Mouse (Mus musculus) lung, adult 18-20 months (tissue): ENCODE measurements around the gene Fer1l4.

Source experiments
- DNase-seq, 2 experiments: peaks; one replicate each; pipeline ENCODE4 v3.0.0; 2022; ENCODE audit warnings: mixed read lengths in 2 of 2

Fer1l4 gene

DNA sequence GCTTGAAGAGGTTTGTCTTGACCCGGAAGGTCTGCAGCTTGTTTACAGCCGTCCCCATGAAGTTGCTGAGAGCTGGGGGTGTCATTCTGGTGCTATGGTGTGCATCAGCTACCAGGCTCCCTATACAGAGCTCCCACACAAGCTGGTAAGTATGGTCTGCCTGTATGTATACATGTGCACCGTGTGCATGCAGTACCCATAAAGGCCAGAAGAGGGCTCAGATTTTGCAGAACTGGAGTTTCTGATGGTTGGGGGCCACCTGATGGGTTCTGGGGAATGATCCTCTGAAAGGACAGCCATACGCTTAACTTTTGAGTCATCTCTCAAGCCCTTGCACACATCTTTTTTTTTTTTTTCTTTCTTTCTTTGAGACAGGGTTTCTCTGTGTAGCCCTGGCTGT is 47.4 kb downstream of the Fer1l4 start:
- DNase-seq = no peak

- peak; percentile 74 to 81 for DNase-seq
These were observed 60.9 kb downstream of the Fer1l4 start for GRCm38 (mm10) chr2:155991863-155992321.

DNA sequence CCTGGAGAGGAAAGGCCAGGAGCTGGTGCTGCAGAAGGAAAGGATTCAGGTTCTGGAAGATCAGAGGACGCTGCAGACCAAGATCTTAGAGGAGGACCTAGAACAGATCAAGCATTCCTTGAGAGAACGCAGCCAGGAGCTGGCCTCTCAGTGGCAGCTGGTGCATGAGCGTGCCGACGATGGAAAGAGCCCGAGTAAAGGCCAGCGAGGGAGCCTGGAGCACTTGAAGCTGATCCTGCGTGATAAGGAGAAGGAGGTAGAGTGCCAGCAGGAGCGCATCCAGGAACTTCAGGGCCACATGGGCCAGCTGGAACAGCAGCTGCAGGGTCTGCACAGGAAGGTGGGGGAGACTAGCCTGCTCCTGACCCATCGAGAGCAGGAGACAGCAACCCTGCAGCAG is 61.6 kb downstream of the Fer1l4 start:
- no peak for DNase-seq

GRCm38 (mm10) chr2:155989085-155989484 is 63.7 kb downstream of the Fer1l4 start:
- DNase-seq = no peak

DNA sequence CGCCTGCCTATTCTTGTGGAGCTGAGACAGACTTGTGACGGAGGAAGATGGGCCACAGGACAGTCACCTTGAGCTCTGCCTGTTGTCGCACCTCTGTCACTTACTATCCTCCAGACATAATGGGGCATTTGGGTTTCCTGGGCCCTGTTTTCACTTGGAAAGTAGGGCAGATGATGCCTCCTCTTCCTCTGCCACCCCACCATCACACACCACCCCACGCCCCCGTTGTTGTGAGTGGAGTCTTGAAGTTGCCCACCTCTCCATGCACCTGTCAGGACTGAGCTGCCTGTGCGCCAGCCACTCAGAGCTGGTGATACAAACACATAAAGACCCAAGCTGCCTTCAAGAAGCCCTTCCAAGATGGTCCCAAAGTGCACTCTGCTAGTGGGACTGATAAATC is 65.6 kb downstream of the Fer1l4 start:
- no peak for DNase-seq

DNA sequence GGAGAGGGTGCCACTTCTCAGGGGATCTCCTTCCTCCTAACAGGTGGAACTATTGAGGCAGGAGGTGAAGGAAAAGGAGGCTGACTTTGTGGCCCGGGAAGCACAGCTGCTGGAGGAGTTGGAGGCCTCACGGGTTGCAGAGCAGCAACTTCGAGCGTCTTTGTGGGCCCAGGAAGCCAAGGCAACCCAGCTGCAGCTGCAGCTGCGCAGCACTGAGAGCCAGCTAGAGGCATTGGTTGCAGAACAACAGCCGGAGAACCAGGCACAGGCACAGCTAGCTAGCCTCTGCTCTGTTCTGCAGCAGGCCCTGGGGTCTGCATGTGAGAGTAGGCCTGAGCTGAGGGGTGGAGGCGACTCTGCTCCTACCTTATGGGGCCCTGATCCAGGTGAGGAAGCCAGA is 67.0 kb downstream of the Fer1l4 start:
- DNase-seq = no peak

DNA sequence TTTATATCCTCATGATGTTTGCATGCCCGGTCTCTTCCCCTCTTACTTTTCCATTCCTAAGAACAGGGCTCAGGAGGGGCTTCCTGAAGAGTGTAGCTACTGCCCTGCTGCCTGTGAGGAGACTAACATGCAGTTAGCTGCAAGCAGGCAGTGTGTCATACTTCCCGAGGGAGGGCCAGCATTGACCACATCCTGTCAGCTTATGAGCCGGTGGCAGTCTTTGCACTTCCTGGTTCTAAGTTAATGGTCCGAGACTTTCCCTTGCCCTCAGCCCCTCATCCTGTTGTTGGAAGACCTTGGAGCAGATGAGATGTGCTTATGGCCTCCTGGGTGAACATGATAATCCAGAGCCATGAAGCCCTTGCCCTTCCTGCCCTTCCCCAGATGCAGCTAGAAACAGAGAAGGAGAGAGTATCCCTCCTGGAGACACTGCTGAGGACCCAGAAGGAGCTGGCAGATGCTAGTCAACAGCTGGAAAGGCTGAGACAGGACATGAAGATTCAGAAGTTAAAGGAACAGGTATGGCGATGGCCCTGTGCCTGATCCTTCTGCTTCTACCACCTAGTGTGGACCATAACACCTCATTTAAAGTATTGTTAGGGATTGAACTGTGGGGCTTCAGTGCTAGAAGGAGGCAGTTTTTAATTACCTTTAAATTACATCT is 73.3 kb downstream of the Fer1l4 start:
- peak; percentile 40 to 43 for DNase-seq

DNA sequence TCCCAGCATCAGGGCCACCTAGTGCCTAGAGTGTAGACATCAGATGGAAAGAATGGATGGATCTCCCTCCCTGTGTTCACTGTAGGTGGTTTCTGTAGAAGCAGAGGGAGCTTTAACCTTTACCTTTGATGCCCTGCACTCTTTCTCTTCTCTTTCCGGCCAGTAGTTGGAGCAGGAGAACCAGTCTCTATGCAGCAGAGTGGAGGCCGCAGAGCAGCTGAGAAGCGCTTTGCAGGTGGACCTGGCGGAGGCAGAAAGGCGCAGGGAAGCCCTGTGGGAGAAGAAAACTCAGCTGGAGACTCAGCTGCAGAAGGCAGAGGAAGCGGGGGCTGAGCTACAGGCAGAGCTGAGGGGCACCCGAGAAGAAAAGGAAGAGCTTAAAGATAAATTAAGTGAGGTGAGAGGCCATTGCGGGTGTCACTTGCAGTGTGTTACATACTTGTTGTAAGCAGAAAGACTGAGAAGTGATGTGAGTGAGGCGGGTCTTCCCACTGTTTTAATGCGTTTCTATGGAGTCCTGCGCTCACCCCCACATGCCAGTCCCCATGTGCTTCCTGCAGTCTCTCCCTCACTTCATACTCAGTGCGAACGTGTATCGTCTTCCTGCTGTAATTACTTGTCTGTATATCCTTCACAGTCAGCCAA is 78.5 kb downstream of the Fer1l4 start:
- DNase-seq = no peak

GRCm38 (mm10) chr2:155973348-155973747 is 79.4 kb downstream of the Fer1l4 start:
- DNase-seq = no peak
